Mouse (Mus musculus) right cerebral cortex, adult 18-20 months (tissue): Measurements from ENCODE around the gene Akr1c13.
"Not testable (repeated sequence)": the region's sequence is repeated elsewhere in the genome, so short reads cannot be mapped to it uniquely, and the experiment has no call there.

Source experiments
- DNase-seq: peaks from one replicate; pipeline ENCODE4 v3.0.0; 2022; ENCODE audit warnings: mixed read lengths

The Akr1c13 gene

DNA sequence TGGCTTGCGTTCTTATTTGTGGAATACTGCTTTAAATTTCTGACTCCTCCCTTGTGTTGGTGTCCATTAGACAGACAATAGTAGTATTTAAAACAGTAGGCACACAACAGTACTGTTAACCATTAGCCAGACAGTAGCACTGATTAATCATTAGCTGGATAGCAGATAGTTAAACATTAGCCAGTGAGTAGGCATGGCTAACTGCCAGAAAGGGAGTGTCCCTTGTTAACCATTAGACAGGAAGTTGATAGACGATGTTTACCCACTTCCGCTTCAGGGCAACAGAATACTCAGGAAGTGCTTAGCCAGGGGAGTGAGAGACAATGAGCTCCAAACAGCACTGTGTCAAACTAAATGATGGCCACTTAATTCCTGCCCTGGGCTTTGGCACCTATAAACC lies at the start of gene Akr1c13:
TSS of gene Akr1c13 (plus strand) at position 247 of the 400 bp plus-strand sequence.
- no peak for DNase-seq

DNA sequence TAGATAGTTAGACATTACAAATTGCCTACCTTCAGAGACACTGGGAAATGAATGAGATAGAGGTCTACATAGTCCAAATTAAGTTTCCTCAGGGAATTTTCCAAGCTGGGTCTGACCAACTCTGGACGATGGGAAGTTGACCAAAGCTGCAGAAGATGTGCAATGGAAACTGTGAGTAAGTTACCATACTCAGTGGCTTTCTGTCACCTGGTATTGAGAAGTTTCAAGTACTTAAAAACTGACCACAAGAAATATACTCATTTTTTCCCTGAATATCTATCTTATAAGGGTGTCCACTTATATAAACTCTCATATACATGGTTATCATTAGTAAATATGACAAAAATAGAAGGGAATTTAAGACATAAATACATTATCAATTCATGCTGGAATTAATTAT lies 46.7 kb upstream of the Akr1c13 start:
- DNase-seq: no peak

DNA sequence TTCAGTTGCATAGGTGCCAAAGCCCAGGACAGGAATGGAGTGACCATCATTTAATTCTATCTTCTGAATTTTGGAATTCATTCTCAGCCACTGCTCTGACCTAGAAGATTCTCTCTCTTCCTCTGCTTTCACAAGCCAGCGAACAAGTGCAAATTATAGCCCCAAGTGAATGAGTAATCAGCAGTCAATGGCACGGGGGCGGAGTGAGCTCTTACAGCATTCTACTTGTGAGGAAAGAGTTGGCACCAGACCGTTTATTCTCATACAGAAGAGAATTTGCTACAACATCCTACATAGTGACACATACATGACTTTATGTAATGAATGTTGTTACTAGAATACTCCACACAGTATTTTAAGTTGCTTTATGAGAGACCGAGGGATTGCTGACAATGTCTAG lies 40.4 kb upstream of the Akr1c13 start, which contains the start of gene Akr1c18:
TSS of gene Akr1c18 (minus strand) at position 137 of the 400 bp plus-strand sequence.
- DNase-seq: peak; percentile 88

DNA sequence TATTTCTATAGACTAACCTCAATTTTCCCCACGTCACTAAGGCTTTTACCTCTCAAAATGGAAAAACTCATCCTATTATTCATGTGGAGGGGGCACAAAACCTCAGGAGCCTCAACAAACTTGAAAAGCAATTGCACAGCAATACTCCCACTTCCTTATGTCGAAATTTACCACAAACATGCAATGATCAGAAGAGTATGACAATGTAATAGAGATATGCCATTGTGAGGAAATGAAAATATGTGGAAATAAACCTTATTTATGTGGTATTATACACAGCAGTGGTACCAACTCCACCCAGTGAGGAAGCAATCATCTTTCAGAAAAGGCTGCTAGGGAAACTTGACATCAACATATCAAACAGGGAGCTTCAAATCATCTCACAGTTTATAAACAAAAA lies 38.0 kb upstream of the Akr1c13 start:
- DNase-seq: no peak

DNA sequence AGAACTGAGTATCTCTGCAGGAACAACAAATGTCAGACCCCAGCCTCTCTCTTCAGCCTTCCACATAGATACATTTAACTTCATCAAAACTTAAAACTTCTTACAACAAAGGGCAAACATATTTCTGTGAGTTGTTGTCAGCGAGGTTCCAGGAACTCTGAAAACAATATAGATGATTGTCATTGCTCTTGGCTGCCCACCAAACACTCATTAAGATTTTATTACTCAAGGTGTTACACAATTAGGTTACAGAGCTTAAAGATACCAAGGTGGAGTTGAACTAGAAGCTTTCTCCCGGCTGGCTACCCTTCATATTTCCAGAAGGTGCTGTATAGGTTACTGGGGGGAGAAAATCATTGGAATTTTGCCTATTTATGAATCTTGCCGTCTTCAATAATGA lies 37.4 kb upstream of the Akr1c13 start:
- no peak for DNase-seq

DNA sequence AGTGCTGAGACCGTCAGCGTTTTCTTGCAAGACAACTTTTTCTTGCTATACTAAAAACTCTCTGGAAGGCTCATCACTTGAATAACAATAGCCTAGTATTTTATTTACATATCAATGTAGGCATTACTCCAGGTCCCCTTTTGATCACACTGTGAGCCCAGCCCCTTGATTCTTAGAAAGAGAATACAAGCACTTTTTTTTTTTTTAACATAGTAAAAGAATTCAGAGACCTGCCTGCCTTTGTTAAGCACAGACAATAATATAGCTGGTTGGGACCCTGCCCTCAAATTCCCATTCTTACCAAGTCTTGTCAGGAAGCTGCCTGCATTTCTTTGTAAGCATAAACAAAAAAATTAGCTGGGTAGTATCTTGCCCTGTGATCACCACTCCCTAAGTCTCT lies 35.7 kb upstream of the Akr1c13 start:
- no peak for DNase-seq

DNA sequence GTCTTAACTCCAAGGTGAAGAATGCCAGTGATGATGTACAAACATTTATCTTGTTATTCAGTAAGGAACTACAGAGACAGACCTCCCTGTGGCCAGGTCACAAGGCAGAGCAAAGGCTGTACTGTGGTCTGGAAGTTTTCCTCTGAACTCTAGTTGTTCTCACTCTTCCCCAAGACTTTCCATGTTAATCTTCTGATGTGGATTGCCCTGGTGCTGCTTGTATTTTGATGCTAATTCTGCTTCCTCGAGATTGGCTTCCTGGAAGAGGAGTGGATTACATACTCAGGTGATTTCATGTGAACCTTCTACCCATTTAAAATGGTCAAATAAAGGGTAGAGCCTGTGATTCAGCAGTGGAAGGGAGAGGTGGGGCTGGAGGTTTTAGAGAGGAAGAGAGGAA lies 22.9 kb upstream of the Akr1c13 start:
- DNase-seq: no peak

DNA sequence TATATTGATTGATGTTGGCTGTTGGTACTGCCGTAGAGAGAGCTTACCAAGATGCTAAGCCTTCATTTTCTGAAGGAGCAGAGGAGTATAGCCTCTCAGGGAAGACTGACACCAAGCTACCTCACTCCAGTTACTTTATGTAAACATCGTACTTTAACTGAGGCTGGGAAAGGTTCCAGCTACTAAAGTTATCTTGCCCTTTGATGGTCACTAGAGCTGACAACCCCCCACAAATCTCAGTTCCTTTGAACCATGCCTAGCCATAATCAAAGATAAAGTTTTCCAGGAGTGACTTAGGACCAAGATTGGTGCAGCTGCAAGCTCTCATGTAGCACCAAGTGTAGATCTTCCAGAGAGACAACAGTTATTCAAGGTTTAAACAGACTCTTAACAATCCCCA lies 18.0 kb upstream of the Akr1c13 start:
- no peak for DNase-seq

DNA sequence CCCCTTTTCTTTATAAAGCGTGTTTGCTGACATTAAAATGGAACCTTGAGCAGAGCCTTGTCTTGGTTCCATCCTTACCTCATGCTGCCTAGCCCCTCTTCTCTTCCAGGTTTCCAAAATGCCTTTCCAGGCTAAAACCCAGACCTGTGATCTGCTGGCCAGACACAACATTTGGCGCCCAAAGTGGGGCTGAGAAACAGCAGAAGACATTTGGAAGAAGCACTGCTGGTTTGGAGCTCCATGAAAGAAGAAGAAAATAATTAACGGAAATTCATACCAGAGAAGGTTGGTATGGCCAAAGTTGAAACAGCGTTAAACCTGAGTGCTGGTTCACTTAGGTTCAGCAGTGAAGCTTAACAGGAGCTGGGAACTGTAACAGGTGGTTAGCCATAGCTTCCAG lies 9.6 kb upstream of the Akr1c13 start:
- not testable (repeated sequence) for DNase-seq

DNA sequence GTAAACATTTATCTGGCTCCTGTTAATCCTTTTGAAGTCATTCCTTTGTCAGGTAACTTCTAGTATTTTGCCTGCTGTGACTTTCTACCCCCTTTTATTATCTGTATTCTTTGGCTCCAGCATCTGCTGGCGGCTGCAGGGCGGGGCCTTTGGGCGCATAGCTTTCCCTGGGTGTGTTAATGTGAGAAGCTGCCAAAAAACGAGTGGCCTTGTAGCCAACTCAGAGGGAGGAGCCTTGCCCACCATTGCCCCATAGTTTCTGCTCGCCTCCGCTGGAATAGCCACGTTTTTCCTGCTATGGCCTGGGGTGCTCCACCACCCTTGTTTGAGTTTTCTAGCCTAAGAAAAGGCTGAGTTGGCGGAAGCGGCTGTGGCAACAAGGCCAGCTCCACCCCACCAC lies 7.8 kb upstream of the Akr1c13 start:
- no peak for DNase-seq

DNA sequence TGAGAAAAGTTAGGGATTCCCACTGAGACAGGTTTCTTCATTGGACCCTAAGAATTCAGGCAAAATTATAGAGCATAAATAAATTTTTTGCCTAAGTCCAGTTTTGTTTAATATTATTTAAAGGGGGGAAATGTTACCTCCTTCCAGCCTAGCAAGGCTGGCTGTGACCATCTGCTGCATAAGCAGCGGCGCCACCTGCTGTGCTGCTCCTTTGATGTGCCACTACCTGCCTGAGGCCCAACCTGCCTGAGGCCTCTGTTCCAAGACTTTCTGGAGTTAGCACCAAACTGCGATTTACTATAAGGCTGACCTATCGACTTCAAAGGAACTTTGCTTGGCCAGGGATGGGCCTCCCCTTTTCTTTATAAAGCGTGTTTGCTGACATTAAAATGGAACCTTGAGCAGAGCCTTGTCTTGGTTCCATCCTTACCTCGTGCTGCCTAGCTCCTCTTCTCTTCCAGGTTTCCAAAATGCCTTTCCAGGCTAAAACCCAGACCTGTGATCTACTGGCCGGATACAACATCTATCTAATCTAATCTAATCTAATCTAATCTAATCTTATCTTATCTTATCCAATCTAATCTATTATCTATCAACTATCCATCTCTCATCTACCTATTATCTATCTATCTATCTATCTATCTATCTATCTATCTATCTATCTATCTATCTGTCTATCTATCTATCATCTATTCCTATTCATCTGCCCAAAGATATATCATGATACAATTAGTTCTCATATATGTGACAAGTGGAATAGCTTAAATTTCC lies 4.1 kb upstream of the Akr1c13 start:
- not testable (repeated sequence) for DNase-seq

DNA sequence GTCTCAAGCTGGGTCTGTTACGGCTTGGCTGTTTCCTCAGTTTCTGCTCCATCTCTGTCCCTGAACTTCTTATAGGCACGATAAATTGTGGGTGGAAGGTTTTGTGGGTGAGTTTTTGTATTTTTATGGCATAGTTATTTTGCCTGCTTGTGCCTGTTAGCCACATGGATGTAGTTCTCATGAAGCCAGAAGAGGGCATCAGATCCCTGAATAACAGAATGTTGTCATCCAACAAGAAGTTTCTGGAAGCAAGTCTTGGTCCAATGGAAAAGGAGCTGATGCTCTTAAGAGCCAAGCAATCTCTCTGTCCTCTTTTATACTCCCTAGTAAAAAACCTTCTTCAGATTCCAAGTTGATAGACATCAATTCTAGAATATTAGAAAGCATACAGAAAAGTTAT lies 2.8 kb upstream of the Akr1c13 start:
- no peak for DNase-seq

DNA sequence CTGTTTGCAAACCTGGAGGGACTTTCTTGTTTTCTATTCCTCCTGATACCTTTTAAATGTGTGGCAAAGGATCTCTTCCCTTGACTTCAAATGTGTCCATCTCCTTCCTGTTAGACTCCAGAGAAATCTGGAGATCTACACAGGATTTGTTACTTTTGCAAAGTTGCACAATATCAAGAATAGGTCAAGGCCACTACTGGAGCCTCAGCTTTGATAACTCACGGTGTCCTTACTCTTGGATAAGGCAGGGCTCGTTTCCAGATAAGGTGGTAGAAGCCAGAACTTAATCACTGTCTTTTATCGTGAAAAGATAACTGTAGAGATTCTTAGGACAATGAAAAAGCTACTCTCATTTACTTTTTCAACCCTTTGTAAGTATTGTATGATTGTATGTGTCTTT lies 1.6 kb downstream of the Akr1c13 start:
- no peak for DNase-seq

DNA sequence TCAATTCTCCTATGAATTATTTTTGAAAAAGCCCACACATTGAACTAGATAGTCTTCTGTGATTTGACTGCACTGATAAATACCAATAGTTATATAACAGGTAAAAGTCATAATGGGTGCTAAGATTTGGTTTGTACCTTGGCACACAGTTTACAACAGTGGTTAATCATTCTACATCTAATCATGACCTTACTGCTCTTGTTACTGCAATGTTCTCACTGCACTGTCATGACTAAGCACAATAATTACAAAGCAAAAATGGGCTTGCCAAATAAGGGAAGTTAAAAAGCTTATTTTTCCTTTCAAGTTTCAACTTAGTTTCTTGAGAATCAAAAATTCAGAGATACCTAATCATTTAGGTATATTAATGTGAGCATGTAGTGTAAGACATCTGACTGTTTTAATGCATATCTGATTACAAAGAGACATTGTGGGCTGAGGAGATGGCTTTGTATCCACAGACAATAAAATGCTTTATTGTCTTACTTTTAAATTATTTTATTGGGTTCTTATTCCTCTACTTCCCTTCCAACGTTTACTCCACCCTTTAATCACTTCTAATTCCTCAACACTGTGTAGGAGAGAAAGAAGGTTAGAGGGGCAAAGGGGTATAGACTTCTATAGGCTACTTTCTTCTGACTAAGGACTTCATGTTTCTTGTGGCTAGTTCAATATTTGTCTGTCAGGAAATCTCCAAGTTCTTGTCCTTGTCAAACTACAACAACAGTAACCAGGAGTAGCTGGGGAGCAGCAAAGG lies 15.4 kb downstream of the Akr1c13 start:
- DNase-seq: no peak

DNA sequence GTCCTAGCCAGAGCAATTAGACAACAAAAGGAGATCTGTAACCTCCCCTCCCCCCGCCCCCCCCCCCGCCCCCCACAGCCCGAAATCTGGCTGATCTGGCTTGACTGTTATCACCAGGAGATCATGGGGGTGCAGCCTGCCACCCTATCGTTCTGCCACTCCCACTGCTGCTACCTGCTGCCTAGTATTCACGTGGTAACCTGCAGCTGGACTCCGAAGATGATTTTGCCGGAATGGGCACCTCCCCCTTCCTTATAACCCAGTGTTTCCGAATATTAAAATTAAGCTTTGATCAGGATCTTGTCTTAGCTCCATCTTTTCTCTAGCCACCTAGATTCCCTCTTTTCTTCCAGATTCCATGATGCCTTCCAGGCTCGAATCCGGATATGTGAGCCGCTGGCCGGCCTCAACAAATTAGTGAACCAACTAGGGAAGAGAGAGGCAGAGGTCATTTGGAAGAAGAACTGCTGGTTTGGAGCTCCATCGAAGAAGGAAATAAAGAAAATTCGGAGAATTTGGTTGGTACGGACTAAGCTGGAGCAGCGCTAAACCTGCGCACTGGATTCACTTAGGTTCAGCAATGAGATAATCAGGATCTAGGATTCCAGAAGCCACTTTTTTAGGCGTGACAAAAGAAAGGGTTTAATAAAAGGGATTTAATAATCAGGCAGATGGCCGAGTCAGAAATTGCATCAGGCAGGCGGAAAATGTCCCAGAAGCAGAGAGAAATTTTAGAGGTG lies 20.8 kb downstream of the Akr1c13 start:
- DNase-seq: no peak

DNA sequence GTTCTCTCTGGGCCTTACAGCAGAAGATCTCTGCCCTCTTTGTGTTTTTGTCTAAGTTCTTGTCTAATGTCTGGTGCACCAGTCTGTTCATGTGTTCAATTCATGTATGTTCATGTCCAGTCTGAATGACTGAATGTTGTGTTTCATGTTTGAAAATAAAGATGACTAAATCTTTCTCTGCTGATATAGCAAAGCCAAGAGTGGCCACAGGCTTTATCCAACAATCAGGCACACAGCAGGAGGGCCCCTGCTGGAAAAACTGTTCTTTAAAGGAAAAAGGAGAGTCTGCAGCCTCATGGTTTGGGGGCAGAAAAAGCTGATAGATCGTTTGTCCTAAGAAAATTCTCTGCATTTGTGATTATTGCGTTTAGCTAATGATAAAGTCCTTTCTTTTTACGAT lies 21.4 kb downstream of the Akr1c13 start:
- no peak for DNase-seq

DNA sequence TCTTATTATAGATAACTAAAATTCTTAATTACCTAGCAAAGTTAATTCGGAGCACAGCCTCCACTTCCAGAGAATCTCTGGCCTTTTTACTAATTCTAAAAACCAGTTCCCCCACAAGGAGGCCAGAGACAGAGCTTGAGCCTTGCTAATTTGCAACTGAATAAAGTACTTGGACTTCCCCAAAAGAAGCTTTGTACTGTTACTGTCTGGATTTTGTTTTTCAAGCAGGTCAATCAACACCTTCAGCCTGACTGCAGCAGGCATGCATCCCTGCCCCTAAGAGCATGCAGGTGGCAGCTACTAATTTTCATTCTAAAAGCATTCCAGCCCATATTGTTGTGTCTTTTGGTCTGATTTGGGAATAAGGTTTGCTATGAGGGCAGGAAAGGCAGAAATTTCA lies 24.5 kb downstream of the Akr1c13 start:
- not testable (repeated sequence) for DNase-seq

DNA sequence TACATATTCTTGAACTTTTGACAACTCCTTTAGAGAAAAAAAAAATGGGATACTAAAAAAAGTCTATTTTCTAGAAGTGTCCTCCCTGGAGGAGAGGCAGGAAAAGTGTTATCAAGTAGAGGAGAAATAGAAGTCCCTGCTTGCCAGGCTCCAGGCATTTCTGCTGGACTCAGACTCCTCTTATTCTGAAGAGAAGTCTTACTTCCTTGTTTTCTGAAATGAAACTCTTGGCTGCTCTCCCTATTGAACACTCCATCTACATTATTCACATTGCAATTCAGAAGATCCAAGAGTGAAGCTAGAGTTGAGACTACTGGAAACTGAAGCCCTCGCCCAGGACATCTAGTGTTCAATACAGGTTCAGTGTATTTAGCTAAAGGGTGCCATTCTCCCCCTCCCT lies 37.5 kb downstream of the Akr1c13 start, which contains the start of gene Akr1c19:
TSS of gene Akr1c19 (plus strand) at position 260 of the 400 bp plus-strand sequence.
- no peak for DNase-seq

DNA sequence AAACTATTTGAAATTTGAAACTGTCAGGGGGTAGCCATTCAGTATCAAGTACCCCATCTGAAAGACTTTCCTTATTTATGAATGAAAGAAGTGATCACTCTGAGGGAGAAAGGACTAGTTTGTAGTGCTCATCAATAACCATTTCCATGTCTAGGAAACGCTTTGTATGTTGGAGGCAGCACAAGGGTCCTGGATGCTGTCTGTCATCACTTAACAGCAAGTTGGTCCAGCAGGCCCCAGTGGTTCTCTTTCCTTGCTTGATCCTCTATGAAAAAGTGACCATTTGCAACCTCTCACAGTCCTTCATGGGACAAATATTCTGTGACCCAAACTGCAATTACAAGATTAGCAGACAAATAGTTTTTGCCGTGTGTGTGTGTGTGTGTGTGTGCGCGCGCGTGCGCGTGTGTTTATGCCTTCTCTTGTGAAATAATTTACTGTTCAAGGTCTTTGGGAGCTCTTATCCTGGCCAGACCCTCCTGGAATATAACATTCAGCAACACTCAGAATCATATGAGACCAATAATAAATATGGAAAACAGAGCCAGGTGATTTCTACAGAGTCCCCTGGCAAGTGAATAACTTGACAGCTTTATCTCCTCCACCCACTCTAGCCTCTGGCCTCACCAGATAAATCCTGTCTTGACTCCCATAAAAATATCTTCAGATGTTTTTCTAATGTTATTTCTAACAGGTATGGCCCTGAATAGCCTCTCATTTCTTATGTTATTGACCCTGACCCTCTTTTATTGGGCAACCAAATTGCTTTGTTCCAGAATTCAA lies 40.1 kb downstream of the Akr1c13 start:
- no peak for DNase-seq

DNA sequence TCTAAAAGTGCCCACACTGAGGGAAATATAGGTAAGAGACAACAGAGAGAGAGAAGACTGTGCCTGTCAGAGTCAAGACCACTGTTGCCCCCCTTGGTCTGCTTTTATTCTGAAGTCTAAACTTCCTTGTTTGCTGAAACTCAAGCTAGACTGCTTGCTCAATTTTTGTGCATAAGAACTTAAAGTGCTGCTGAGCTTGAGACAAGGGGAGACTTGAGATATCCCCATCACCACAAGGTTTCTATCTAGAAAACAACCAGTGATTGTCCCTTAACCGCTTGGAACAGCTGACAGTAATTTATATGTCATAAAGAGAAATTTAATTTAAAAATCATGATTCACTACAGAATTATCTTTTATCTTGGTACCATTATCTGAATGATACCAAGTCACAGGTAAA lies 42.2 kb downstream of the Akr1c13 start:
- DNase-seq: no peak

DNA sequence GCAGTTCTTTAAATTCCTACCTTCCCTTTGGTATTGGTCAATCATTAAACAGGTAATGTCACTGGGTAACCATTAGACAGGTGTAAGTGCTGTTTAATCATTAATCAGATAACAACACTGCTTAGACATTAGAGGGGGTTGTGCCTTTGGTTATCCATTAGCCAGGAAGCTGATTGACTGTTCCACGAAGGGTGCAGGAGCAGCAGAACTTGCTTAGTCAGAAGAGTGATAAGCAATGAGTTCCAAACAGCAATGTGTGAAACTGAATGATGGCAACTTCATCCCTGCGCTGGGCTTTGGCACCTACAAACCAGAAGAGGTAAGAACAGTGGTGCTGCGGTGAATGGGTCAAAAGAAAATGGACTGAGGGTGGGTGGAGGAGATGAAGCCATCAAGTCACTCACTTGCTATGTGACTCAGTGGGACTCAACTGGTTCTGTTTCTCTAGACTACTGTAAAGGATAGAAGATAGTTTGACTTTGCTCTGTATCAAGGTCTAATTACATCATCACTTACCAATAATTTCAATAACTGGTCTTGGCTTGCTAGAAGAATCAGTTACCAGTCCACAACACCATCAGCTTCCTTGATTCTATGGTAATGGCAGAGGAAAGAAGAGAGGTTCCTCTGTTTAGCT lies 42.7 kb downstream of the Akr1c13 start:
- DNase-seq: no peak

DNA sequence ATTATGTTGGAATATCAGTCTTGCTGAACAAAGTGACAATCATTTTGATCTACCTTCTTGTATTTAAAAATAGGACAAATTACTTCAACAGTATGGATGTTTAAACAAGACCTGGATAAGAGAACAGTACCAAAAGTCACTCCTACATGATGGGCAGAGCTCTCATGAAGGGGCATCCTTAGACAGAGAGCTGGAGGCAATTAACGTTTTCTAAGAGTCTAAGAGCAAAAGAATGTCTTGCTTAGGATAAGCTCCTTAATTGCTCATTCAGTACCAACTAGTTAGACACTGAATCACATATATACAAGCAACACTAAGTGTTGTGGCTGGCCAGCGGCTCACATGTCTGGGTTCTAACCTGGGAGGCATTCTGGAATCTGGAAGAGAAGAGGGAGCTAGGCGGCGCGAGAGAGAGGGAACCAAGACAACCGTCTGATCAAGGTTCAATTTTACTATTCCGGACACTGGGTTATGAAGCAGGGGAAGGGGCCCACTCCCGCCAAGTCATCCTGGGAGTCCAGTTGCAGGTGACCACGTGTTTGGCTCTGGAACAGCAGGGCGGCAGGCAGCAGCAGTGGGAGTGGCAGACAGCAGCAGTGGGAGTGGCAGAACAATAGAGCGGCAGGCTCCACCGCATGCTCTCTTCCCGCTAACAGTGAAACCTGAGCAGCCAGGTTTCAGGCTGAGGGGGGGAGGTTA lies 54.1 kb downstream of the Akr1c13 start:
- DNase-seq: no peak
